Mouse (Mus musculus) thymus, postnatal 25 days (tissue): ENCODE results near the gene Tle4.

ENCODE experiments used
- DNase-seq: peaks from one replicate; pipeline ENCODE4 v3.0.0; 2022

Tle4 gene

GRCm38 (mm10) chr19:14519186-14519585 is 78.7 kb downstream of the Tle4 start:
- no peak for DNase-seq

GRCm38 (mm10) chr19:14518438-14519044 is 79.3 kb downstream of the Tle4 start:
- DNase-seq, result no peak

GRCm38 (mm10) chr19:14516420-14516819 is 81.4 kb downstream of the Tle4 start:
- no peak for DNase-seq

GRCm38 (mm10) chr19:14508819-14509218 is 89.0 kb downstream of the Tle4 start:
- no peak for DNase-seq

GRCm38 (mm10) chr19:14507911-14508310 is 89.9 kb downstream of the Tle4 start:
- no peak for DNase-seq

GRCm38 (mm10) chr19:14506875-14507670 is 90.8 kb downstream of the Tle4 start:
- no peak for DNase-seq

- no peak for DNase-seq
Observed at GRCm38 (mm10) chr19:14505885-14506548, 91.8 kb downstream of the Tle4 start.

GRCm38 (mm10) chr19:14505401-14505800 is 92.5 kb downstream of the Tle4 start:
- DNase-seq, result no peak

- DNase-seq, result no peak
Observed at GRCm38 (mm10) chr19:14503862-14504261, 94.0 kb downstream of the Tle4 start.

GRCm38 (mm10) chr19:14502234-14502633 is 95.6 kb downstream of the Tle4 start:
- no peak for DNase-seq

GRCm38 (mm10) chr19:14499835-14500425 is 97.9 kb downstream of the Tle4 start:
- no peak for DNase-seq

GRCm38 (mm10) chr19:14493047-14493446 is 104.8 kb downstream of the Tle4 start:
- no peak for DNase-seq

GRCm38 (mm10) chr19:14487180-14487579 is 110.7 kb downstream of the Tle4 start:
- DNase-seq, result no peak

- DNase-seq, result no peak
Observed at GRCm38 (mm10) chr19:14485176-14485575, 112.7 kb downstream of the Tle4 start.

GRCm38 (mm10) chr19:14482562-14483138 is 115.2 kb downstream of the Tle4 start:
- no peak for DNase-seq

GRCm38 (mm10) chr19:14481796-14482561 is 115.9 kb downstream of the Tle4 start:
- DNase-seq, result no peak

- DNase-seq, result no peak
Observed at GRCm38 (mm10) chr19:14479711-14480110, 118.1 kb downstream of the Tle4 start.

GRCm38 (mm10) chr19:14469325-14469724 is 128.5 kb downstream of the Tle4 start:
- DNase-seq, result no peak

GRCm38 (mm10) chr19:14468733-14469132 is 129.1 kb downstream of the Tle4 start:
- no peak for DNase-seq

GRCm38 (mm10) chr19:14466020-14466419 is 131.8 kb downstream of the Tle4 start:
- peak; percentile 6 for DNase-seq

- DNase-seq, result no peak
Observed at GRCm38 (mm10) chr19:14463281-14464079, 134.4 kb downstream of the Tle4 start.
